Mouse (Mus musculus) urinary bladder, postnatal 36 days (tissue): Measurements from ENCODE around the gene S100a10.

Source experiments
- DNase-seq, 2 experiments: peaks; one replicate each; pipeline ENCODE4 v3.0.0; 2022; ENCODE audit warnings: low spot score in 2 of 2, mixed read lengths in 1 of 2

The S100a10 gene

GRCm38 (mm10) chr3:93547099-93547648, 7.7 kb upstream of the S100a10 start:
- peak; percentile 85 to 89 for DNase-seq

- no peak for DNase-seq
Measured at GRCm38 (mm10) chr3:93547749-93548540, 6.9 kb upstream of the S100a10 start.

- no peak for DNase-seq
Measured at GRCm38 (mm10) chr3:93548541-93549266, 6.2 kb upstream of the S100a10 start.

GRCm38 (mm10) chr3:93549986-93550385, 4.9 kb upstream of the S100a10 start:
- DNase-seq: no peak

GRCm38 (mm10) chr3:93551950-93552901, 2.7 kb upstream of the S100a10 start:
- no peak for DNase-seq

- no peak for DNase-seq
Measured at GRCm38 (mm10) chr3:93553311-93553710, 1.6 kb upstream of the S100a10 start.

- DNase-seq: no peak
Measured at GRCm38 (mm10) chr3:93553765-93554378, 1.0 kb upstream of the S100a10 start.

- DNase-seq: peak in 1 of 2 experiments; percentile 19
Measured at GRCm38 (mm10) chr3:93554379-93554980, 400 bp upstream of the S100a10 start.

GRCm38 (mm10) chr3:93555878-93556254, 986 bp downstream of the S100a10 start:
- peak; percentile 59 to 70 for DNase-seq

GRCm38 (mm10) chr3:93556599-93556998, 1.7 kb downstream of the S100a10 start:
- no peak for DNase-seq

- no peak for DNase-seq
Measured at GRCm38 (mm10) chr3:93557471-93557870, 2.6 kb downstream of the S100a10 start.

GRCm38 (mm10) chr3:93559961-93560360, 5.1 kb downstream of the S100a10 start:
- no peak for DNase-seq

GRCm38 (mm10) chr3:93562372-93562771, 7.5 kb downstream of the S100a10 start:
- DNase-seq: no peak

- DNase-seq: no peak
Measured at GRCm38 (mm10) chr3:93563216-93563615, 8.3 kb downstream of the S100a10 start.

- no peak for DNase-seq
Measured at GRCm38 (mm10) chr3:93566892-93567291, 12.0 kb downstream of the S100a10 start.

- no peak for DNase-seq
Measured at GRCm38 (mm10) chr3:93567721-93568120, 12.8 kb downstream of the S100a10 start.

GRCm38 (mm10) chr3:93568428-93569040, 13.7 kb downstream of the S100a10 start:
- DNase-seq: peak; percentile 47 to 76

- DNase-seq: no peak
Measured at GRCm38 (mm10) chr3:93569046-93569445, 14.2 kb downstream of the S100a10 start.

- DNase-seq: no peak
Measured at GRCm38 (mm10) chr3:93572058-93572791, 17.3 kb downstream of the S100a10 start.
